ENCODE assay signal across 21 mouse cellular contexts in the genomic region with DNA sequence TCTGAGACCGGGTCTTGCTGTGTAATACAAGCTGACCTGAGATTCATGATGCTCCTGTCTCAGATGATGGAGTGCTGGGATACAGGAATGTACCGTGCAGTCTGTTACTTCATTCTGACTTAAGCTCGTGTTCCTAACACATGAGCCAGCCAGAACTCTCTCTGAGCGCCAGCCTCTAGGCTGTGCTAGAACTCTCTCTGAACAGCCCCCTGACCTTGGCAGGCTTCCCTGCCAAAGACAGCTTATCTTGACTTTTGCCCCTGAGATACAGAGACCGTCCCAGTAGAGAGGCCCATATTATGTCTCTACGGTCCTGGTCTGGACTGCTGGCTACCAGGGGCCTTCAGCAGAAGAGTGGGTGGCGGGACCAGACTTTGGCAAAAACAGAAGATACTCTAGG.
DNase-seq lines count a peak whose midpoint lies in the region; ATAC-seq and TF ChIP-seq lines count a peak whose summit lies in the region.
"Had no signal": no experiment of that assay in that cellular context is flagged by ENCODE, and none has a peak within 500 bp of the region (broad histone marks: within the 10 kb centered on the region; RNA-seq: fewer than 3 reads in every experiment).

No protein-coding gene starts in this region.

- DNase-seq in gastrocnemius, adult 2 months, result no peak
- no peak for DNase-seq in gastrocnemius, postnatal 36 days
- DNase-seq in hindbrain, embryonic 10.5 days (ENCODE audit: low spot score), result no peak
- DNase-seq in ovary, postnatal 36 days (ENCODE audit: low spot score), result peak; percentile 62
- DNase-seq in ovary, postnatal 10 days (ENCODE audit: low spot score), result no peak
- no peak for DNase-seq in urinary bladder, adult 2 months (ENCODE audit: low spot score)
- no peak for DNase-seq in cerebellum, postnatal 10 days
- DNase-seq: cerebellum, postnatal 36 days; forebrain, postnatal 0 days; gastrocnemius, postnatal 25 days; kidney, adult 9 months; kidney, postnatal 4 days; layer of hippocampus, postnatal 36 days; lung, postnatal 36 days; thymus, adult 18-20 months had no signal

- H3K9me3 ChIP-seq in hindbrain, embryonic 10.5 days, result no peaks in the 10 kb centered on the region
- no peaks in the 10 kb centered on the region for H3K9me3 ChIP-seq in hindbrain, embryonic 16.5 days (ENCODE audit: control insufficient read depth, low read length)
- H3K9me3 ChIP-seq: embryonic facial prominence, embryonic 10.5 days; hindbrain, embryonic 15.5 days; liver, embryonic 15.5 days; midbrain, embryonic 12.5 days had no signal

- peaks cover 62% of the 10 kb centered on the region for H3K4me1 ChIP-seq in hindbrain, embryonic 10.5 days (replicated peaks)
- H3K4me1 ChIP-seq in hindbrain, embryonic 16.5 days (ENCODE audit: control insufficient read depth, insufficient read depth, low read depth, low read length), result peaks cover 36% of the 10 kb centered on the region

- H3K36me3 ChIP-seq in hindbrain, embryonic 10.5 days, result no peaks in the 10 kb centered on the region
- H3K36me3 ChIP-seq in hindbrain, embryonic 16.5 days (ENCODE audit: control insufficient read depth, insufficient read depth, low read length), result no peaks in the 10 kb centered on the region
- H3K36me3 ChIP-seq: embryonic facial prominence, embryonic 10.5 days; hindbrain, embryonic 15.5 days; liver, embryonic 15.5 days; midbrain, embryonic 12.5 days had no signal

- H3K4me2 ChIP-seq in hindbrain, embryonic 16.5 days (ENCODE audit: low read length), result no peak overlapping the region
- H3K4me2 ChIP-seq: hindbrain, embryonic 15.5 days; liver, embryonic 15.5 days; midbrain, embryonic 12.5 days had no signal

- no peak overlapping the region for H3K9ac ChIP-seq in hindbrain, embryonic 16.5 days (ENCODE audit: low read depth, low read length)
- H3K9ac ChIP-seq: forebrain, postnatal 0 days; hindbrain, embryonic 15.5 days; liver, embryonic 15.5 days; midbrain, embryonic 12.5 days had no signal

- no peak for TF ChIP-seq CTCF in gastrocnemius, adult 2 months (IDR thresholded peaks at IDR 0.05)

- intact Hi-C loops in gastrocnemius, adult 2 months (cut with DNase I), result loop anchor here (5.0 kb wide), 1 partner anchor 41 kb away; no protein-coding TSS in a partner anchor
- intact Hi-C loops in gastrocnemius, postnatal 36 days (cut with DNase I), result no loop called here

- ATAC-seq in hindbrain, embryonic 16.5 days, result no peak
- ATAC-seq: forebrain, postnatal 0 days had no signal

- H3K27ac ChIP-seq in gastrocnemius, adult 2 months, result peak overlapping the region; percentile 79
- H3K27ac ChIP-seq in hindbrain, embryonic 10.5 days, result peak overlapping the region; percentile 9; the same call in 1 of the 2 replicates
- H3K27ac ChIP-seq in hindbrain, embryonic 16.5 days (ENCODE audit: low read depth, low read length), result no peak overlapping the region
- H3K27ac ChIP-seq: embryonic facial prominence, embryonic 10.5 days; liver, embryonic 15.5 days had no signal

- no peak overlapping the region for H3K4me3 ChIP-seq in gastrocnemius, adult 2 months
- H3K4me3 ChIP-seq in hindbrain, embryonic 10.5 days, result no peak overlapping the region
- H3K4me3 ChIP-seq in hindbrain, embryonic 16.5 days (ENCODE audit: low read length), result no peak overlapping the region
- H3K4me3 ChIP-seq: embryonic facial prominence, embryonic 10.5 days; erythroblast, embryonic 14.5 days; hindbrain, embryonic 15.5 days; liver, embryonic 15.5 days; midbrain, embryonic 12.5 days had no signal

- 82% methylated on average over 7 of the region's 7 CpGs for WGBS in hindbrain, embryonic 10.5 days
- 69% methylated on average over 7 of the region's 7 CpGs for WGBS in hindbrain, embryonic 16.5 days

- H3K27me3 ChIP-seq in hindbrain, embryonic 10.5 days (ENCODE audit: insufficient read depth, poor library complexity, severe bottlenecking), result no peaks in the 10 kb centered on the region
- H3K27me3 ChIP-seq in hindbrain, embryonic 16.5 days (replicated peaks; ENCODE audit: control insufficient read depth, insufficient read depth, low read length), result no peaks in the 10 kb centered on the region
- H3K27me3 ChIP-seq: hindbrain, embryonic 15.5 days; liver, embryonic 15.5 days; midbrain, embryonic 12.5 days had no signal
